Mouse (Mus musculus) ZHBTc4 (cell line): ENCODE data around the gene Sgpp2.

Source experiments
- DNase-seq: peaks from one replicate; pipeline ENCODE4 v3.0.0-alpha.2; 2011; ENCODE audit warnings: low read depth, low spot score

Sgpp2 gene

DNA sequence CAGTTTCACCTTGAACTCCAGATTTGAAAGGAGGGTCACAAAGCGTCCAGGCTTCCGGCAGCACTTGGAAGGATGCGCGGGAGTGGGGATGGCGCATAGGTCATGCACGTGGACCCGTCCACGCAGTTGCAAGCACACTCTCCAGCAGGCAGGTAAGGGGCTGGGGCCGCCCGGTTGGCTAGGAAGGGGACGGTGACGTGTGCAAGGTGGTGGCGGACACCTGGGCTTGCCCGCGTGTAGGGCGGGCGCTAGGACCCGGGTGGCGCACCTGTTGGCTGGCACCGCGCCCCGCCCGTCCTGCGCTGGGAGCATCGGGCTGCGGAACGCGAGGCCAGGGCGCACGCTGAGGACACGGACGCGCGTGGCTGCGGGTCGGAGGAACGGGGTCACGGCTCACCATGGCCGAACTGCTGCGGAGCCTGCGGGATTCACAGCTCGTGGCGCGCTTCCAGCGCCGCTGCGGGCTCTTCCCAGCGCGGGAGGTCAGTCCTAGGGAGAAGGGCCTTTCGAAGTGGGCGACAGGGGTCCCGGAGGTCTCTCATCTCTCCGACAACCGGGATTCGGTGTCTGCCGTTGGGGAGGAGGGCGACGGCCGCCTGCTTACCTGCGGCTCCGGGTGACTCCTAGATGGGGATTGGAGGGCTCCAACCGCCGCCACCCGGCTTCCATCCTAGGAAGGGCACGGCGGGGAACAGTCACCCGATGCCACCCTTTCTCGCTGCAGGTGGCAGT, at the start of gene Sgpp2:
Sgpp2 (plus strand) TSS at position 325 of the 732 bp plus-strand sequence.
- peak; percentile 16 for DNase-seq

DNA sequence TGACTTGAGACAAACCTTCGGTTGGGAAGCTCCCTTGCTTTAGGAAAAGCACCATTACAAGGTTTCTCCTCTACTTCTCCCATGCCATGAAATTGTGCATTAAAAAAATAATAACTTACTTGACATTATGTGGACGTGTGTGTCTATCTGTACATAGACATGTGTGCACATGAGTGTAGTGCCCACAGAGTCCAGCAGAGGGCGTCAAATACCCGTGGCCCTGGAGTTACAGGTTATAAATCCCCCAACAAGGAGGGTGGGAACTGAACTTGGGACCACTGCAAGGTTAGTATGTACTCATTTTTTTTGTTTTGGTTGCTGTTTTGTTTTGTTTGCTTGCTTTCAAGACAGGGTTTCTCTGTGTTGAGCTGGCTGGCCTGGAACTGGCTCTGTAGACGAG, 42.6 kb upstream of the Sgpp2 start:
- DNase-seq = peak; percentile 67

- DNase-seq = no peak
Observed at GRCm38 (mm10) chr1:78272915-78273314, 37.2 kb upstream of the Sgpp2 start.

GRCm38 (mm10) chr1:78279128-78279527, 31.0 kb upstream of the Sgpp2 start:
- peak; percentile 72 for DNase-seq

DNA sequence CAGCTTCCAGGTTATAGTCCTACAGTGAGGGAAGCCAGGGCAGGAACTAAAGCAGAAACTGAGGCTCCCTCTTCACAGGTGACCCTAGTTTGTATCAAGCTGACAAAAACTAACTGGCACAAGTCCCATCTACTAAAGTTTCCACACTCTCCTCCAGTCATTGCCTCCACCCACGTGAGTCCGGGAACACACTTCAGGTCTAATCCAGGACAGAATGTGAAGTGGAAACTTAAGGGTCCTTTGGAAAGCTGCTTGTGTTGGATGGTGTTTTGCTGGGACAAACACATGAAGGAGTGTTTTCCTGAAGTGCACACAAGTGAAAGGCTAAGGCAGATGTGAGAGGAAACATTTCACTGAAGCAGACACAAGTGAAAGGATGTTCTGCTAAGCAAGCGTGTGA, 17.7 kb upstream of the Sgpp2 start:
- no peak for DNase-seq

- DNase-seq = no peak
Observed at GRCm38 (mm10) chr1:78299670-78300225, 10.4 kb upstream of the Sgpp2 start.

DNA sequence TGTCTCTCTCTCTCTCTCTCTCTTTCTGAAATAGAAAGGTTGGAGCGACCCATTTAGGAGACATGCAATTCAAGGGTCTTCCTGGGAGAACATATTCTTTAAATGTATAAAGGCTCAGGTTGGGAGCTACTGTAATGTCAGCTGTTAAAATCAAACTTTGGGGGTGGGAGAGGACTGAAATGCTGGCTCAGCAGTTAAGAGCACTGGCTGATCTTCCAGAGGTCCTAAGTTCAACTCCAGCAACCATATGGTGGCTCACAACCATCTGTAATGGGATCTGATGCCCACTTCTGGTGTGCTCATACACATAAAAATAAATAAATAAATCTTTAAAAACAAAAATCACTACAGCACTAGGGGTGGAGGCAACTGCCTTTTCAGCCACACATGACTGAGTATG, 1.5 kb upstream of the Sgpp2 start:
- DNase-seq = no peak

DNA sequence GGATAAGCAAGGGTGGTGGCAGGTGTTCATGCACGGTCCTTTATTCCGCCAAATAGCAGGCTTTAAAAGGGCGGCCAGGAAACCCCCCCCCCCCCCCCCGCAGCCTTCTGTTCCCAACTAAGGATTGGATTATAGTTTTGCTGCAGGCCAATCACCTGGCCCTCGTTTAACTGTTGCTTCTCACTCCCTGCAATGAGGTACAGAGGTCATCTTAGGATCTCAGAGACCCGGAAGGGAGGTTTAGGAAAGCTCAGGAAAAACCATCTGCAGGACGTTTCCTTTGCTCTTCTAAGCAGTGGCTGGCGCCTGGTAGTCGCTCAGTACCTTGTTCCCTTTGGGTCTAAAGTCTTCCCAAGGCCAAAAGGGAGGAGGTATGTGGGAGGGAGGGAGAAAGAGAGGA, 865 bp upstream of the Sgpp2 start:
- peak; percentile 9 for DNase-seq

DNA sequence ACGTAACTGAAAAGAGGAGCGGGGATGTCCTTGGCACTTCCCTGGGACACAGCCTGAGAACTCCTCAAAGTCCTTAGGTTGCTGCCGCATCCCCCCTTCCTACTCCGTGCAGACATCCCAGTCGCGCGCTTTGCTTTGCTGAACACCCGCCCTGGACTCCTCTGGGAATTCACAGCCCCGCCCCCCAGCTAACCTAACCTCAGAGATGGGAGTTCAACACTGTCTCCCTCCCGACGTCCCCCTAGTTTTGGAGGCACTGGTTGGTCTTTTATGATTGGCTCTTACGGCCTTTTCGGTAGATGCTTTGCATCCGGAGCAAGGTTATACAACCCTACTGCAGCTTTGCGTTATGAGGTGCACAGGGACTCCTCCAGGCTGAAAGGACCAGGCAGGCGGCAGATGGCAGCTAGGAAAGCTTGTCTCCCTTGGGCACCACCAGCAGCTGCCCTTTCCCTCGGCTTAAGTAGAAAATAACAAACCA, 756 bp downstream of the Sgpp2 start:
- peak; percentile 64 for DNase-seq

- no peak for DNase-seq
Observed at GRCm38 (mm10) chr1:78311482-78311881, 1.3 kb downstream of the Sgpp2 start.

DNA sequence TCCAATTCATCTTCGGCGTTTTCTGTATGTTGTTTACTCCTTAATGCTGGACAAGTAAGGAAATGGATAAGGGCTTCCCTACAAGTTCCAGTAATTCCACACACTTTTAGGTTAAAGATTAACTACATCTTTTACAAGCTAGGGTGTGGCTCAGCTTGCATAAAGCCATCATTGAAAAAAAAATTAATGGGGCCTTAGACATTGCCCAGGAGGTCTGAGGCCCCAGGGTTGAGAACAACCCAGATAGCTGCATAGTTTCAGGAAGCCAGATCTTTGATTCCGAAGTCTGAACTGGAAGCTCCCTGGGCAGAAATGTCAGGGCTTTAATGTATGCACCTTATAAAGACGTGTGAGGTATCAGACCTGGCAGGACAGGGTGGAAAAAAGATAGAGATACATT, 2.8 kb downstream of the Sgpp2 start:
- DNase-seq = no peak

GRCm38 (mm10) chr1:78313961-78314360, 3.8 kb downstream of the Sgpp2 start:
- DNase-seq = no peak

DNA sequence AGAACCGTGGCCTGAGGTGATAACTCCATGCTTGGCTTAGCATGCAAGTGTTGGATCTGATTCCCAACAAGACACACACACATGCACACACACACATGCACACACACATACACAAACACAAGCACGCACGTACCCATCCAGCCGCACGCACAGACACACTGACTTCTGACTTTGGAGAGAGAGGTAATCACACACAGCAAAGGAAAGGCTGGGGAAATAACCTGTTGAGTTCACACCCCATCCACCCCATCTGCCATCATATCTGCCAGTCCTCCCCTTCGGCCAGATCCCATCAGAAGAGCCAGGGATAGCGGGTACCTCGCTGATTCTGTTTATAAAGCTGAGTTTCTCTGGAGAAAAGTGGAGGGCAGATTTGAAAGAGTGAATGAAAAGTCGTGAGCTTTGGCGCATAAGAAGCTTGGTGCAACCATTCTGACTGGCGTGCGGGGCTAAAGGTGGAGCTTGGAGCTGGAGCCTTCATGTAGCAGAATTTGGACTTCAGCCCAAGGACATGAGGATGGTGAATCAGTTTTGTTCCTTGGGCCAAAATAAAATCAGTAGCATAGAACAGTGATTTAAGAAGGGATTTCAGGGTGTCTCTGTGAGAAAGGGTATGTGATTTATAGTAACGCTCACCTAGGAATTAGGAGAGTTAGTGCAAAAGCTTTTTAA, 8.1 kb downstream of the Sgpp2 start:
- DNase-seq = no peak

DNA sequence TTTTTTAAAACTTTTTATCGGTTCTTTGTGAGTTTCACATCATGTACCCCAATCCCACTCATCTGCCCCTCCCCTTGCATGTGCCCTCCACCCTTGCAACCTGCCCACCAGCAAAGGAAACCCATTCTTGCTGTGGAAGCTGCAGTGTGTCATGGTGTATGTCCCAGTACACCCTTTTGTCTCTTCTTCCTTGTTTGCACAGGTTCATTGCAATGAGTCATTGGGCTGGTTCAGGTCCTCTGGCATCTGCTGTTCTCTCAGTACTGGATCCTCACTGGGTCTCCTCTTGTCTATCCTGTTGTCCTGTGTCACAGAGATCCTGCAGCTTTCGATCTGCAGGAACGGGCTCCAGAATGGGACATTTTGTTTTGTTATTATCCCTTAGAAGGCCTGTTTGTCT, 10.1 kb downstream of the Sgpp2 start:
- DNase-seq = no peak

- DNase-seq = no peak
Observed at GRCm38 (mm10) chr1:78322098-78322778, 12.1 kb downstream of the Sgpp2 start.

GRCm38 (mm10) chr1:78322844-78323243, 12.7 kb downstream of the Sgpp2 start:
- DNase-seq = no peak

DNA sequence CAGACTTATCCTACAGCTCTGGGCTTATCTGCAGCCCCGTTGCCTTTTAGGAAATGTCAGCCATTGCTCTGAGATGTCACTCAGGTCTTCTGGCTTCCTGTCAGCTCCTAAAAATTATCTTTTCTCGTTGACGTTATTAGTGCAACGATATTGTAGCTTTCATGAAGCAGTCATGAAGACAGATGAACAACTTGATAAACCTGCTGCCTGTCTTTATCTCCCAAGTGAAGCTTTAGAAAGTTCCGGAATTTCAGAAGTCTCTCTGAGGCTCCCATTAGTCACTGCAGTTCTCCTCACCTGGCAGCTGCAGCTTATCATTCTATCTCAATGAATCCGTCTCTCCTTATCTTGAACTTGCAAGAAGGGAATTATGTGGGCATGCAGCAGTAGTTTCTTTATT, 13.9 kb downstream of the Sgpp2 start:
- no peak for DNase-seq

GRCm38 (mm10) chr1:78325851-78326250, 15.7 kb downstream of the Sgpp2 start:
- DNase-seq = no peak

- no peak for DNase-seq
Observed at GRCm38 (mm10) chr1:78328646-78329045, 18.5 kb downstream of the Sgpp2 start.

GRCm38 (mm10) chr1:78329861-78330260, 19.7 kb downstream of the Sgpp2 start:
- DNase-seq = no peak

- no peak for DNase-seq
Observed at GRCm38 (mm10) chr1:78330620-78331158, 20.5 kb downstream of the Sgpp2 start.

GRCm38 (mm10) chr1:78337726-78338125, 27.6 kb downstream of the Sgpp2 start:
- DNase-seq = no peak
